Mouse (Mus musculus) kidney, adult 2 months (tissue): Measurements from ENCODE around the gene Eed.

Experiments
- CTCF ChIP-seq: fragments of 200-500 bp; conservative IDR thresholded peaks from 2 replicates; pipeline ENCODE4 v1.5.1; 2011; ENCODE audit warnings: low read depth, mild to moderate bottlenecking, control low read depth, low read length, moderate library complexity, mixed read lengths; ENCODE audit not compliant: insufficient read depth, insufficient read length
- POLR2A ChIP-seq: fragments of 200-500 bp; IDR thresholded peaks from one replicate; pipeline ENCODE4 v1.6.1; 2011; ENCODE audit warnings: low read depth, low read length, control low read depth

- TF ChIP-seq POLR2A (no peak), CTCF (no peak)
Observed at GRCm38 (mm10) chr7:90029548-90030485, 49.0 kb upstream of the Eed start.
